Mouse (Mus musculus): Measurements from ENCODE around the gene Ptrh1. TPM values are rescaled to one million over a fixed set of nuclear protein-coding genes. Genes with fewer than 3 reads are reported as not detected.

The Ptrh1 gene
- 10 to 100 TPM in 1 of 2 experiments, 1 to 10 TPM in 1; 8.4 to 10.3 TPM for total RNA-seq (2021)

DNA sequence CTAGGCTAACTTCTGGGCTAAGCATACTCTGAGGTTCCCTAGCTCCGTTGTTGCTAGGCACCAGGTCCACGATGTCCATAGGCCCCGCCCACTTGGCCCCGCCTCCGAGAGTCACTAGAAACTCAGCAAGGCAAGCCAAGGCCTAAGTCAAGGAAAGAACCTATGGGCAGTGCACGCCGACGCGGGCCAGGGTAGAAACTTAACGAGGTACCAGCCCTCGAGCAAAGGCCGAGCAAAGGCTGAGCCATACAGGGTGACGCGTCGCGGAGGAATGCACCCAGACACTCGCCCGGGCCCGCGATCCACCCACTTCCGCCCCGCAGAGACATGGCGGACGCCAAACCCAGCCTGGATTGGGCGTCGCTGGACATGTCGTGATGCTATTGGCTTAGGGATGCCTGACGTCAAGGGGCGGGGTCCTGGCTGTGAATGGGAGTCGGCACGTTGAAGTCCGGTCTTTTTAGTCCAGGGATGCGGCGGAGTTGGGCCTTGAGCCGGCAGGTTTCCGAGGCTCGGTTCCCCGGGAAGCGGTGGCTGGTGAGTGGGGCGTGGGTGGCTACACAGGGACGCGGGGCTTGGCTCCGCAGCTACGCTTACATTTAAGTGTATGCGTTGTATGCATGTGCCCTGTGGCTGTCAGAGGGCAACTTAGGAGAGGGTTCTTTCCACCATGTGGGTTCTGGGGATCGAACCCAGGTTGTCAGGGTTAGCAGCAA lies at the start of gene Ptrh1, which contains the start of gene Ttc16:
Ptrh1 (plus strand) TSS at position 428 of the 716 bp plus-strand sequence.
Ttc16 (minus strand) TSS at position 275 of the 716 bp plus-strand sequence.
- intact Hi-C loops (cut with DNase I): no loop called here
- DNase-seq (ENCODE audit: extremely low spot score in 1 of 2, low spot score in 2 of 2): peak; percentile 96 to 99

DNA sequence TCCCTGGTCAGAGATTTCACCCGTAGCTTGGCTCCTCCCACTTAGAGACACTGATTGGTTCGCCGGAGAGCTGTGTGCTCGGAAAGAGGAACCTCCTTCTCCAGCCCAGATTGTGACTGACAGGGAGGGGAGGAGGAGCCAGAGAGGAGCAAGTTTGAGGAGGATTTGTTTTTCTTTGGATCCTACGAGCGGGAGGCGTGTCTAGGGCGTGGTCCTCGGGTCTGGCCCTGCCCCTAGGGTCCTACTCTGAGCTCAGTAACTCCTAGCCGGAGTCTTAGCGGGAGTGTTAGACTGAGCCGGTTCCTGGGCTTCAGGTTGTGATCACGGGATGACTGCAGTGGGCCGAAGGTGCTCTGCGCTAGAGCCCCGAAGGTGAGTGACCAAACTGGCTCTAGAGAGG lies 48.2 kb upstream of the Ptrh1 start:
- peak; percentile 83 to 95 for DNase-seq (ENCODE audit: extremely low spot score in 1 of 2, low spot score in 2 of 2)
- intact Hi-C loops (cut with DNase I): no loop called here

DNA sequence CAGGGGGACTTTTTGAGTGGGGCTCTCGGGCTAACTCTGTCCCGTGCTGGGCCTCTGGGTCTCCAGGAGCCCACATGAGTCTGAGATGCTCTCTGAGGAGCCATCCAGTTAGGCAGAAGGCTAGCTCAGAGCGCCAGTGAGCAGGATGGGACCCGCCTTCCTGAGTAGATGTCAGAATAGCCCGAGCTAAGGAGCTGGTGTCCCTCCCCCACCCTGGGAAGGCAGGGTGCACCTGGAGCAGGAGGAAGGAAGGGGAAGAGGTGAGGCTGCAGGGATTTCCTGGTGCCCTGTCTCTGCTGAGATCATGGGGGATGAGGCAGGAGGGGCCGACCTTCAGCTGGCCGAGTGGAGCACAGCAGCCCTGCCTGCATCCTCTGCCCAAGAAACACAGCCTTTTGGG lies 47.1 kb upstream of the Ptrh1 start:
- intact Hi-C loops (cut with DNase I): no loop called here
- peak in 1 of 2 experiments; percentile 81 for DNase-seq (ENCODE audit: extremely low spot score in 1 of 2, low spot score in 2 of 2)

DNA sequence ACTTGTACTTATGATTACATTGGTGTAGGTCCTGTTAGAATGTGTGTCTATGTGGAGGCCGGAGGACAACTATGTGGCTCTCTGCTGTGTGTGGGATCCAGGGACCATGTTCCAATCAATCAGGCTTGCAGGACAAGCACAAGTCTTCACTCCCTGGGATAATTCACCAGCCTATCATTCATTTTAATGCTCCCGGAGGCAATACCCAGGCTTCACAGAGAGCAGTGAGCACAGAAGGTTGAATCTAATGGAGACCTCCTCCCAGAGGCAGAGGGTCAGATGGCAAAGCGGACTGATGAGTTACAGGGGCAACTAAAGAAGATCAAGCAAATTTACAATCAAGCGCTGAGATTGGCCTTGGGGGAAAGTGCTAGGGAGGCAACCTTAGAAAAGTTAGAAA lies 46.0 kb upstream of the Ptrh1 start:
- intact Hi-C loops (cut with DNase I): no loop called here
- DNase-seq (ENCODE audit: extremely low spot score in 1 of 2, low spot score in 2 of 2): no peak

DNA sequence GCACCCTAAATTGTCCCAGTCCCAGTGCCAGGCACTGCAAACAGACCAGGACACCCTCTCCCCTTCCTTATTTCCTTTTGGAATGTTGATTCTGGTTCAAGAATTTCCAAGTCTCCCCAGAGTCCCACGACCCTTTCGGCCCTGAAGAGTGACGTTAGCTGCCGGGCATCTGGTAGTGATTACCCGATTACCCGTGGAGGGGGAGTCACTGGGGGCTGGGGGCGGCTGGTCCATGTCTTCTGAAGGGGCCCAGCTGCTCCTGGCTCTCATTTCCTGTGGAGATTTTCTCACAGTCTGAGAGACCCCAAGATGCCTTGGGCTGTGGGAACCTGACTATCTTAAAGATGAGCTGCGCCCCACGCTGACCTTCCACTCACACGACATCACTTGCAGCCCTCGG lies 44.7 kb upstream of the Ptrh1 start:
- intact Hi-C loops (cut with DNase I): no loop called here
- DNase-seq (ENCODE audit: extremely low spot score in 1 of 2, low spot score in 2 of 2): peak in 1 of 2 experiments; percentile 79

DNA sequence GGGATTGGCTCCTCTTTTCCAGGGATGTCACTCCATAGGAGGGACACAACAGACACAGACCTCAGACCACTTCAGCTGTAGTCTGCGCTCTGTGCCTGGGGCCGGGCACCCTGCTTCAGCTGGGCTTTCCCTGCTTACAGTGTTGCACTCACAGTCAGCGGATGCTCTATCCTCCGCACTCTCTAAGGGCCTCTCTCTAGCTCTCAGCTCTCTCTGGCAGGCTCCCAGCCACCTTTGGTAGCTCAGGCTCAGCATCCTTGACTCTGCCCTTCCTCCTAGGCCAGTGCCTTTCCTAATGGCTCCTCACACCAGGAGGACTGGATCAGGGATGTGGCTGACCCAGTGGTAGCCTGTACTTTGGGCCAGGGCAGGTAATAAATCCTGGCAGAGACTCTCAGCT lies 43.7 kb upstream of the Ptrh1 start:
- DNase-seq (ENCODE audit: extremely low spot score in 1 of 2, low spot score in 2 of 2): peak in 1 of 2 experiments; percentile 61
- intact Hi-C loops (cut with DNase I): no loop called here

DNA sequence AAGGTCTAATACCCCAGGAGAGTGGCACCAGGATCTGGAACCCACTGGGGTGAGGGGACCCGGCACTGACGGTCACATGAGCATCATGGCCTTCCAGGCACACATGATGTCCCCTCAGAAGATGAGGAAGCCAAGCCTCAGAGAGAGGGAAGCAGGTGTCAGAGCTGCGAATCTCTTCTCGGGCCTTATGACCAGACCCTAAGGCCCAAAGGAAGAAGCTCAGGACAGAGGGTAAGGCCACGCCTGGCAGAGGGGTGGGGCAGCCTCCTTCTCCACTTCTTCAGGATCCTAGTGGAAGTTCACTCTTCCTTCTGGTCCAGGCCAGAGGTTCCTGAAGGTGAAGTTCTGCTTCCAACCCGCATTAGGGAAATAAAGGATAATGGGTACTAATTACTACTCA lies 42.9 kb upstream of the Ptrh1 start:
- intact Hi-C loops (cut with DNase I): no loop called here
- DNase-seq (ENCODE audit: extremely low spot score in 1 of 2, low spot score in 2 of 2): no peak

DNA sequence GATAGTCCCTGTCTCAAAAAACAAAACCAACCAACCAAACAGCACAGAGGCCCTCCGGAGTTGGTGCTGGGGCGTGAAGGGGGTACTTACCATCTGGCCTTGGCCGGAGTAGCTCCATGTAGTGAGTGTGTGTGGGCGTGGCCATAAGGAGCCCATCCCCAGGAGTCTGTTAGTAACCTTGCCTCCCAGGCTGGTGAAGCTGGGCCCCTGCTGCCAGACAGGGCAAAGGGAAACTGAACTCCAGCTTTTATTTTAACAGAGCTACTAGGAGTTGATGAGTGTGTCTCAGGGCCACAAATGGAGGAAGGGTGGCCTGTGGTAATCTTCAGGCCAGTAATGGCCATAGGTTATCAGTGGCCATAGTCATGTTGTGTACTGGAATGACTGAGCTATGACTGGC lies 41.1 kb upstream of the Ptrh1 start:
- intact Hi-C loops (cut with DNase I): no loop called here
- DNase-seq (ENCODE audit: extremely low spot score in 1 of 2, low spot score in 2 of 2): no peak

DNA sequence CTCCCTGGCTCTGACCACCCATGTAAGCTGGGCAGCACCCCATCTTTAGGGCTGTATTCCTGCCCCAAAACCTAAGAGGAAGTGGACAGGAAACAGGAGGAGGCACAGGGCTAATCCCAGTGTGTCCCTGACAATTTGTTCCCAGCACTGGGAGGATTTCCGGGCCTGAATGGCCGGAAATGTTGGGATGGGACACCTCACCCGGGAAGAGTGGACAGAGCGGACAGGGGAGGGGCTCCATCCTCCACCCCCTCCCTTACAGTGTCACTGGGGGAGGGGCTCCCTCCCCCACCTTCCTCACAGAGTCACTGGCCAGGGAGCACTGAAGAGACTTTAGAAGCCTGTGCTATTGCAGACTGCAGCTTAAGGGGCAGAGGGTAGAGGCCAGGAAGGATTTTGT lies 40.7 kb upstream of the Ptrh1 start:
- peak in 1 of 2 experiments; percentile 78 for DNase-seq (ENCODE audit: extremely low spot score in 1 of 2, low spot score in 2 of 2)
- intact Hi-C loops (cut with DNase I): no loop called here

DNA sequence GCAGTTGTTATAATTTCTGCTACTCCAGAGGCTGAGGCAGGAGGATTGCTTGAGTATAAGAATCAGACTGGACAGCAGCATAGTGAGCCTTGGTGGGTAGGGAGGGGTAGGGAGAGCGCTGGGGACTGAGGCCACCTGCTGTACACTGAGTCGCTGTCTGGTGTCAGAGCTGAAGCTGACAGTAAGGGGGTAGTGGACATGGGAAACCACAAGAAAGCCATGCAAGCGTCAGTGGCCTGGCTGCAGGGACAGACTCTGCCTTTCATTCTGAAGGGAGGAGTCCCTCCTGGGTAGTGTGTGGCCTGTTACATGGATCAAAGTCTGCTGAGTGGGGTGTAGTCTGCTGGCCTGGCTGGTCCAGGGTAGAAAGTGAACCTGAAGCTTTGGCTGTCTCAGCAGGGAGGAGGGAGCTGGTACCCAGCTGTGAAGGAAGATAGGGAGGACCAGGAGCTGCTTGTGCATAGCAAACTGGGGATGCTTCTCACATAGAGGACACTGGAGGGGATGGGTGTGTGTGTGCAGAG lies 39.2 kb upstream of the Ptrh1 start:
- intact Hi-C loops (cut with DNase I): no loop called here

DNA sequence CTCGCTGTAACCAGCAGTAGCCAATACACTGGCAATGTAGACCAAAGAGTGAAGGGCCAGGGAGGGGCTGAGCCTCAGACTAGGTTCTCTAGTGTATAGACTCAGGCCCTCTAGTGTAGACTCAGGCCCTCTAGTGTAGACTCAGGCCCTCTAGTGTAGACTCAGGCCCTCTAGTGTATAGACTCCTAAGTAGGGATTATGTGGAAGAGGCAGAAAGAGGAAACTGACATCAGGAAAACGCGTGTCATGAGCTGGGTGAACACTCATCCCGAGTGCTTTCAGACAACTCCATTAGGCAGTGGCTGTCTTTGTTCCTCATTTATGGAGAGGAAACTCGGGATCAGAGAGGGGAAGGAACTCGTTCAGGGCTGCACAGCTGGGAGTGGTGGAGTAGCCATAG lies 38.6 kb upstream of the Ptrh1 start:
- intact Hi-C loops (cut with DNase I): no loop called here
- DNase-seq (ENCODE audit: extremely low spot score in 1 of 2, low spot score in 2 of 2): no peak

More for the DNA sequence above, 39.2 kb upstream of the Ptrh1 start:
- no peak for DNase-seq (ENCODE audit: extremely low spot score in 1 of 2, low spot score in 2 of 2)

DNA sequence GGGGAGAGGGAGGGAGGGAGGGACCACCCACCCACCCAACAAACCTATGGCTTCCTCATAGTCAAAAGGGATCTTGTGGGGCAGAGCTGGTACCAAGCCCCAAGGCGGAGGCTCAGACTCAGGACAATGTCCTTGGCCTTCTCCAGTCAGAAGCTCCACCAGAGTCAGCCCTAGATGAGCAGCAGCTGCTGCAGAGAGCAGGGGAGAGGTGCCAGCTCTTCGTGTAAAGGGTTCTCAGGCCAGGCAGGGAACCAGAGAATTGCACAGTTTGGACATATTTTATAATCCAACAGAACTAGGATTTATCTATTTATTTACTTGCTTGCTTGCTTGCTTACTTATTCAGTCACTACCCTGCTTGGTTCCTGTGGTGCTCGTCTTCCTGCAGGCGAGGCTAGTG lies 36.3 kb upstream of the Ptrh1 start:
- intact Hi-C loops (cut with DNase I): no loop called here
- no peak for DNase-seq (ENCODE audit: extremely low spot score in 1 of 2, low spot score in 2 of 2)

DNA sequence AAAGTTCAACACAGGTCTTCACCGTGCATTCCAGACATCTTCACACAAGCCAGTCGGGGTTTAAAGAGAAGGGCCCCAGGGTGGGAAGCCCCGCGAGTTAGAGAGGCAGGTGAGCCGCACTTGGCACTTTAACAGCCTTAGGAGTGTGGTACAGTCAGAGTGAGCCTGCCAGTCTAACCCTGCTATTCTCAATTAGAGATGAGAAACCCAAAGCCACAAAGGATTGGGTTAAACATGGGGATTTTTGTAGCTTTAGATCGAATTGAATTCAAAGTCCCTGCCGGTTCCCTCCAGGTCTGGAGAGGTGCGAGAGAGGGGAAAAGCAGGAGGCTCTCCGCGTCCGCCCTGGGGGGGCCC lies 34.7 kb upstream of the Ptrh1 start, which contains the start of gene 6330409D20Rik:
6330409D20Rik (minus strand) TSS at position 101 of the 357 bp plus-strand sequence.
- intact Hi-C loops (cut with DNase I): no loop called here
- no peak for DNase-seq (ENCODE audit: extremely low spot score in 1 of 2, low spot score in 2 of 2)

DNA sequence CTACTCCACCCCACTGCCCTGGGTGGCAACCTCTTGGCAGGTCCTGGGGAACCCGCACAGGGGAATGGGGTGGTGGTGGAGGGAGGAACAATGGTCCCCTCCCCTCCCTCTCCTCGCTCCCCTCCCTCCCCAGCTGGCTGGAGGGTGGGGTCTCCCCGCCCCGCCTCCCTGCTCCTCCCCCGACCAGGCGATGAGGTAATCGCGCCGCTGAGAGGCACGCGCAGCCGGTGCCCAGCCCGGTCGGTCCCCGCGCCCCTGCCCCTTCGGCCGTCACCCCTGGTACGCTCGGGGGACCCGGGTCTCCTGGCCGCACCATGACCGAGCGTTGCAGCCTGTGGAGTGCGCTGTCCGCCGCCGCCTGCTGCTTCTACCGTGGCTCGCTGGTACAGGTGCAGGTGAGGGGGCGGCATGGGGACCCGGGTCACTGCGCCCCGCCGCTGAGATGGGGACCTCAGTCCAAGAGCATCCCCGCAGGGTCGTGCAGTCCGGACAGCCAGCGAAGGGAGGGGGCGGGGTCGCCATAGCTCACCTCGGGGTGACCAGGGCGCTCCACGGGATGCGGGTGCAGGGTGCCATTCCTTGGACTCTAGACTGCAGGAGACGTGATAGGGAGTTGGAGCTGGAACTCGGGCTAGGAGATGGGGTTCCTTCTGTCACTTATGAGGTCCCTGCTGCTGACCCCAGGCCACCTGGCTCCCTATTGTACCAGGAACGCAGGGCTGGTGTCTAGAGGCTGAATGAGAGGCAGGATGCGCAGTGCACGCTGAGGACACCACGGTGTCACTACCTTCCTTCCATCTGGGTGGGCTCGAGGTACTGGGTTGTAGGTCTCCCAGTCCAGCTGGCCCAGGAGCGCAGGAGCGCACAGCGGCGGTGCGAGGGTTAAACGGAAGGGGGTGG lies 34.1 kb upstream of the Ptrh1 start:
- intact Hi-C loops (cut with DNase I): no loop called here
- peak in 1 of 2 experiments; percentile 80 for DNase-seq (ENCODE audit: extremely low spot score in 1 of 2, low spot score in 2 of 2)

DNA sequence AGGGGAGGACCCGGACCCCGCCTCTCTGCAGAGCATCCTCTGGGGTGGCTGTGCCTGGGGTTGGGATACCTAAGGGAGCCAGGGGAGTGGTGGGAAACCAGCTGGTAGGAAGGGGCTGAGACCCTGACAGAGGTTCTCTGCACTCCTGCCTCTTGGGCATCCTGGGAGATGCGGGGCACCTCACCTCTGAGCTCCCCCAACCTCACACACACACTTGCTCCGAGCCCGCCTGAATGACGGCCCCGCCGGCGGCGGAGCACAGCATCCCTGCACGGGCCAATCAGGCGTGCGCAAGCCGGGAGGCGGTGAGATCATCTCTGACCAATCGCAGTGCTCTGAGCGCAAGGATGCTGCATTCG lies 33.4 kb upstream of the Ptrh1 start:
- intact Hi-C loops (cut with DNase I): no loop called here
- DNase-seq (ENCODE audit: extremely low spot score in 1 of 2, low spot score in 2 of 2): peak; percentile 80 to 83

DNA sequence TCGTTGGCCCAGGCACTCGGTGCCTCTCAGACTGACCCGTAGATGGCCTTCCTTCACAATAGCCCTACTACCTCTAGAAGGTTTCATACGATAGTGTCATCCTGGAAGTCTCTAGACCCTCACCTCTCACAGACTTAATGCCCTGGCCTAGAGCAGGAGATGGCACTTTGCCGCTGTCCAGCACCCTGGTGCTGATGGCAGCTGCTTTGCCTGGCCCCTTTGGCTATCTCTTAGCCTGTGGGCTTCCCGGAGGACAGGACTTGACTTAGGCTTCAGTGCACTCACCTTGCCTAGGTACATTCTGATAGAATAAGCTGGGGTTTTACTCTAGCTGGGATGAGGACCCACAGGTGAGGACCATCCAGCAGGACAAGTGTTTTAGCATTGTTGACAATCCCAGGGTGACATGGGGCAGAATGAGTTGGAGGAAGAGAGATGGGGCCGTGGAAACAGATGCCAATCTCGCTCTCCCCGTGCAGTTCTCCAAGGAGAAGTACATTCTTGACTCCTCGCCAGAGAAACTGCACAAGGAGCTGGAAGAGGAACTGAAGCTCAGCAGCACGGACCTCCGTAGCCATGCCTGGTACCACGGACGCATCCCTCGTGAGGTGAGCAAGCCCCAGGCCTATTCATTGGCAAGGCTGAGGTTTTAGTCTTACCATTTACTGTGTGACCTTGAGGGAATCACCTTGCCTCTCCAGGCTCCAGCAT lies 31.2 kb upstream of the Ptrh1 start:
- intact Hi-C loops (cut with DNase I): no loop called here
- no peak for DNase-seq (ENCODE audit: extremely low spot score in 1 of 2, low spot score in 2 of 2)

DNA sequence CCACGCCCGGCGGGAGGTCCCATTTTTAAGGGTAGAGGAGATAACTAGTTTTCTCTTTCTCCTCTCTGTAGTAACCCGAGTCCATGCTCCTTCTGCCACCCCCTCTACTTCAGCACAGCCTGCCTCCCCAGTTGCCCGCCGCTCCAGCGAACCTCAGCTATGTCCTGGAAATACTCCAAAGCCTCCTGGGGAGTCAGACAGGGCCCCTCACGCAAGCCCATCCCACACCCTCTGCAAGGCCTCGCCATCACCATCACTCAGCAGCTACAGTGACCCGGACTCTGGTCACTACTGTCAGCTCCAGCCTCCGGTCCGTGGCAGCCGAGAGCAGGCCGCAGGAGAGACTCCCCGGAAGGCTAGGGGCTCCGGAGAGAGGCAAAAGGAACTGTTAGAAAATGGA lies 26.5 kb upstream of the Ptrh1 start:
- intact Hi-C loops (cut with DNase I): no loop called here
- DNase-seq (ENCODE audit: extremely low spot score in 1 of 2, low spot score in 2 of 2): no peak

DNA sequence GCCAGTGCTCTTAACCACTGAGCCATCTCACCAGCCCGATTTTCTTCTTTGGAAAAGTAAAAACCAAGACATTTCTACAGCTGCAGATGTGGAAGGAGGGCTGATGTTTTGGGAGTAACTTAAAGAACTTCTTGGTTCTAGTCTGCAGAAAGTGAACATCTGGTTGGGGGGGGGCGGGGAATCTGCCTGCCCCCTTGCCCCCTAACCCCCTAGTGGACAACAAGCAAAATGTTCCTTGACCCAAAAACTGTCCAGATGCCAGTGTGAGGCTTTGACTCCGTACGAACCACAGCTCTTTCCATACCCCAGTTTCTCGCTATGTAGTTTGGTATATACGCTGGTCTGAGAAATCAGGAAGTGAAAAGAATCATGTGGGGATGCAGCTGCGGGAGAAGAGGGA lies 25.4 kb upstream of the Ptrh1 start:
- intact Hi-C loops (cut with DNase I): no loop called here

More for the DNA sequence above, 25.4 kb upstream of the Ptrh1 start:
- no peak for DNase-seq (ENCODE audit: extremely low spot score in 1 of 2, low spot score in 2 of 2)
